Mouse (Mus musculus) megakaryocyte, embryonic 14.5 days (primary cell): ENCODE results near the gene Rnf7. TPM values are rescaled to one million over a fixed set of nuclear protein-coding genes. Genes with fewer than 3 reads are reported as not detected.
"Not testable (repeated sequence)": the region's sequence is repeated elsewhere in the genome, so short reads cannot be mapped to it uniquely, and the experiment has no call there.

ENCODE experiments used
- H3K27me3 ChIP-seq: replicated peaks from 2 replicates; pipeline ENCODE3; 2012; ENCODE audit warnings: inconsistent platforms
- H3K36me3 ChIP-seq: replicated peaks from 2 replicates; pipeline ENCODE3; 2012; ENCODE audit warnings: low read length, inconsistent platforms, mixed read lengths
- H3K4me1 ChIP-seq: 2 replicates; pipeline ENCODE4 v1.6.1; 2012; ENCODE audit warnings: inconsistent platforms
- H3K4me3 ChIP-seq: replicated peaks from 2 replicates; pipeline ENCODE3; 2012; ENCODE audit warnings: moderate library complexity, mild to moderate bottlenecking, inconsistent platforms
- H3K9me3 ChIP-seq: 2 replicates; pipeline ENCODE4 v1.6.1; 2012; ENCODE audit warnings: inconsistent platforms
- FLI1 ChIP-seq: IDR thresholded peaks from 2 replicates; pipeline ENCODE4 v1.6.1; 2012; ENCODE audit warnings: low read length, inconsistent platforms, mixed read lengths
- GATA1 ChIP-seq: IDR thresholded peaks from 3 replicates; pipeline ENCODE4 v1.6.1; 2012; ENCODE audit warnings: mixed read lengths, low read length, inconsistent platforms, borderline replicate concordance
- polyA plus RNA-seq: library from polyadenylated mRNA; stranded (reverse); fragments of >175 nt; gene quantifications from 2 replicates; pipeline ENCODE4 v1.2.3, GENCODE M21; 2012; ENCODE audit warnings: low replicate concordance; ENCODE audit not compliant: insufficient read depth

The Rnf7 gene
- polyA plus RNA-seq: 11.8 and 33.1 TPM in 2 replicates

GRCm38 (mm10) chr9:96478071-96478888 is at the start of gene Rnf7:
TSS of gene Rnf7 (minus strand) at chr9:96478675.
- Histone ChIP-seq H3K36me3 (peaks cover 23% of the 10 kb centered on the region), H3K4me3 (peak within 1 kb of the TSS; percentile 93), H3K27me3 (peaks cover 6% of the 10 kb centered on the region), H3K9me3 (no peaks in the 10 kb centered on the region), H3K4me1 (peaks cover 39% of the 10 kb centered on the region)
- TF ChIP-seq GATA1 (no peak), FLI1 (no peak)

GRCm38 (mm10) chr9:96526011-96526410 is 47.5 kb upstream of the Rnf7 start:
- H3K9me3 ChIP-seq: no peaks in the 10 kb centered on the region
- TF ChIP-seq FLI1 (no peak), GATA1 (no peak)
- H3K4me1 ChIP-seq: peaks cover 16% of the 10 kb centered on the region
- H3K4me3 ChIP-seq: peak overlapping the region; percentile 28
- H3K27me3 ChIP-seq: peaks cover 10% of the 10 kb centered on the region
- H3K36me3 ChIP-seq: no peaks in the 10 kb centered on the region

- Histone ChIP-seq H3K27me3 (peaks cover 10% of the 10 kb centered on the region), H3K9me3 (no peaks in the 10 kb centered on the region), H3K36me3 (no peaks in the 10 kb centered on the region), H3K4me1 (peaks cover 16% of the 10 kb centered on the region), H3K4me3 (peak within 1 kb of the TSS; percentile 28)
- TF ChIP-seq GATA1 (no peak), FLI1 (no peak)
These were observed 46.6 kb upstream of the Rnf7 start, which contains the start of gene Gm28729 for GRCm38 (mm10) chr9:96524972-96525506. TSS of gene Gm28729 (minus strand) at chr9:96525264.

GRCm38 (mm10) chr9:96523148-96523547 is 44.7 kb upstream of the Rnf7 start:
- no peak for TF ChIP-seq GATA1
- TF ChIP-seq FLI1: no peak
- no peak overlapping the region for H3K4me3 ChIP-seq

GRCm38 (mm10) chr9:96521574-96521973 is 43.1 kb upstream of the Rnf7 start:
- not testable (repeated sequence) for H3K9me3 ChIP-seq, H3K4me3 ChIP-seq, H3K36me3 ChIP-seq
- peaks cover 23% of the 10 kb centered on the region for H3K4me1 ChIP-seq
- H3K27me3 ChIP-seq: peaks cover 10% of the 10 kb centered on the region

More at GRCm38 (mm10) chr9:96523148-96523547, 44.7 kb upstream of the Rnf7 start:
- no peaks in the 10 kb centered on the region for H3K9me3 ChIP-seq
- H3K4me1 ChIP-seq: peaks cover 16% of the 10 kb centered on the region
- no peaks in the 10 kb centered on the region for H3K36me3 ChIP-seq
- peaks cover 10% of the 10 kb centered on the region for H3K27me3 ChIP-seq

- H3K9me3 ChIP-seq: no peaks in the 10 kb centered on the region
- no peaks in the 10 kb centered on the region for H3K27me3 ChIP-seq
- H3K36me3 ChIP-seq: no peaks in the 10 kb centered on the region
- no peak for TF ChIP-seq FLI1
- no peak for TF ChIP-seq GATA1
- no peak overlapping the region for H3K4me3 ChIP-seq
- H3K4me1 ChIP-seq: peaks cover 27% of the 10 kb centered on the region
These were observed 39.0 kb upstream of the Rnf7 start for GRCm38 (mm10) chr9:96517429-96517828.

- H3K36me3 ChIP-seq: no peaks in the 10 kb centered on the region
- peaks cover 27% of the 10 kb centered on the region for H3K4me1 ChIP-seq
- H3K4me3 ChIP-seq: no peak overlapping the region
- peaks cover 3% of the 10 kb centered on the region for H3K27me3 ChIP-seq
- no peak for TF ChIP-seq GATA1
- no peak for TF ChIP-seq FLI1
- no peaks in the 10 kb centered on the region for H3K9me3 ChIP-seq
These were observed 38.3 kb upstream of the Rnf7 start for GRCm38 (mm10) chr9:96516806-96517205.

- TF ChIP-seq GATA1: no peak
- no peak for TF ChIP-seq FLI1
- H3K9me3 ChIP-seq: no peaks in the 10 kb centered on the region
- H3K36me3 ChIP-seq: no peaks in the 10 kb centered on the region
- H3K27me3 ChIP-seq: peaks cover 6% of the 10 kb centered on the region
- H3K4me3 ChIP-seq: no peak overlapping the region
- peaks cover 27% of the 10 kb centered on the region for H3K4me1 ChIP-seq
These were observed 37.3 kb upstream of the Rnf7 start for GRCm38 (mm10) chr9:96515737-96516136.

GRCm38 (mm10) chr9:96514278-96514677 is 35.8 kb upstream of the Rnf7 start:
- peaks cover 27% of the 10 kb centered on the region for H3K4me1 ChIP-seq
- no peaks in the 10 kb centered on the region for H3K9me3 ChIP-seq
- H3K4me3 ChIP-seq: no peak overlapping the region
- TF ChIP-seq GATA1: no peak
- no peak for TF ChIP-seq FLI1
- no peaks in the 10 kb centered on the region for H3K36me3 ChIP-seq
- H3K27me3 ChIP-seq: peaks cover 7% of the 10 kb centered on the region

GRCm38 (mm10) chr9:96506011-96506498 is 27.6 kb upstream of the Rnf7 start:
- Histone ChIP-seq H3K36me3 (no peaks in the 10 kb centered on the region), H3K4me3 (no peak overlapping the region), H3K4me1 (no peaks in the 10 kb centered on the region), H3K27me3 (peaks cover 20% of the 10 kb centered on the region), H3K9me3 (peaks cover 9% of the 10 kb centered on the region)
- no peak for TF ChIP-seq GATA1
